Mouse (Mus musculus) intestine, postnatal 0 days (tissue): ENCODE data around the gene Psme4. TPM values are rescaled to one million over a fixed set of nuclear protein-coding genes. Genes with fewer than 3 reads are reported as not detected.

Experiments used
- ATAC-seq: fragments of 200-750 bp; cut with Nextera tagmentation; 2 replicates; pipeline ENCODE4 v1.8.0; 2017; ENCODE audit warnings: mild to moderate bottlenecking, moderate TSS enrichment, moderate library complexity
- H3K27ac ChIP-seq: fragments of 300-500 bp; sonication (generic); 2 replicates; pipeline ENCODE4 v1.5.1; 2014; ENCODE audit warnings: mild to moderate bottlenecking, low read depth, low read length, moderate library complexity
- H3K27me3 ChIP-seq: fragments of 300-500 bp; sonication (generic); replicated peaks from 2 replicates; pipeline ENCODE4 v1.6.1; 2014; ENCODE audit warnings: low read length, mixed read lengths; ENCODE audit not compliant: control insufficient read depth, insufficient read depth
- H3K36me3 ChIP-seq: fragments of 300-500 bp; sonication (generic); 2 replicates; pipeline ENCODE4 v1.6.1; 2014; ENCODE audit warnings: mild to moderate bottlenecking, moderate library complexity; ENCODE audit not compliant: control insufficient read depth, insufficient read depth
- H3K4me1 ChIP-seq: fragments of 300-500 bp; sonication (generic); replicated peaks from 2 replicates; pipeline ENCODE4 v1.6.1; 2014; ENCODE audit warnings: antibody characterized with exemption, low read length, mixed read lengths; ENCODE audit not compliant: control insufficient read depth, insufficient read depth
- H3K4me2 ChIP-seq: fragments of 300-500 bp; sonication (generic); replicated peaks from 2 replicates; pipeline ENCODE4 v1.6.1; 2014; ENCODE audit warnings: low read depth, mild to moderate bottlenecking, moderate library complexity
- H3K4me3 ChIP-seq: fragments of 300-500 bp; sonication (generic); 2 replicates; pipeline ENCODE4 v1.5.1; 2014; ENCODE audit warnings: low read depth, low read length
- H3K9ac ChIP-seq: fragments of 300-500 bp; sonication (generic); 2 replicates; pipeline ENCODE4 v1.6.1; 2014; ENCODE audit warnings: mild to moderate bottlenecking, low read depth, low read length
- H3K9me3 ChIP-seq: fragments of 300-500 bp; sonication (generic); 2 replicates; pipeline ENCODE4 v1.6.1; 2016; ENCODE audit warnings: mixed run types; ENCODE audit not compliant: control insufficient read depth
- CTCF ChIP-seq: sonication (generic); IDR thresholded peaks from 2 replicates; pipeline ENCODE4 v1.5.1; 2016; ENCODE audit warnings: low read depth, mild to moderate bottlenecking, control low read depth, antibody characterized with exemption, moderate library complexity
- WGBS: fragments of 180-500 bp; shearing (Covaris S2); extraction: QIAGEN DNeasy Blood & Tissue Kit; methylation state at CpG from one replicate; pipeline ENCODE4 v1.1.7; 2014; 5-methylcytosine and 5-hydroxymethylcytosine counted together
- polyA plus RNA-seq: library from polyadenylated mRNA; unstranded; fragments of >200 nt; fragmentation: Nextera tagmentation; extraction: Ambion mirVana; gene quantifications from 2 replicates; pipeline ENCODE4 v1.2.1, GENCODE M21; 2015

Gene Psme4
- polyA plus RNA-seq, 1 experiment from 2014 or later = 13.5 TPM

DNA sequence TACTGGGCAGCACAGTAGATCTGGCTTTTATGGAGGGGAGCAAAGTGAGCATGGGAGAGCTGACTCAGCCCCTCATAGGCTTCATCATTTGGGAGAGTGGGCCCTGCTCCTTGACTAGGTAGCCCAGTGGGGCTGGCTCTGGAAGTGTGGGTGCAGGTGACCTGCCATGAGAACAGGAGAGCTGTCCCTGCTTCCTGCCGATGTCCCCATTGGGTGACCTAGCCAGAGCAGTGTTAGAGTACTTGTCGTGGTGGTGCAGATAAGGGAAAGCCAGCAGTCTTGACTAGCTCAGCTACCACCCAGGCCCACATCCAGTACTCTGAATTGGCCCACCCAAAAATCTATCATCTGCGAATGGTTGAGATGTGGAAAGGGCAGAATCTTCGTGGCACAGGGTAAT lies 6.0 kb downstream of the Psme4 start:
- Histone ChIP-seq H3K4me1 (0 out of 2 replicates have a peak, but pooled peaks cover 3% of the 10 kb centered on the region), H3K27ac (no peak overlapping the region), H3K9ac (no peak overlapping the region), H3K4me2 (no peak overlapping the region), H3K4me3 (no peak overlapping the region), H3K27me3 (no peaks in the 10 kb centered on the region), H3K36me3 (no peaks in the 10 kb centered on the region), H3K9me3 (no peaks in the 10 kb centered on the region)
- 0 out of 2 replicates have a peak, but pooled peaks have one; percentile 16 for ATAC-seq
- TF ChIP-seq CTCF = no peak
- 57% methylated on average over 4 of the region's 4 CpGs for WGBS

DNA sequence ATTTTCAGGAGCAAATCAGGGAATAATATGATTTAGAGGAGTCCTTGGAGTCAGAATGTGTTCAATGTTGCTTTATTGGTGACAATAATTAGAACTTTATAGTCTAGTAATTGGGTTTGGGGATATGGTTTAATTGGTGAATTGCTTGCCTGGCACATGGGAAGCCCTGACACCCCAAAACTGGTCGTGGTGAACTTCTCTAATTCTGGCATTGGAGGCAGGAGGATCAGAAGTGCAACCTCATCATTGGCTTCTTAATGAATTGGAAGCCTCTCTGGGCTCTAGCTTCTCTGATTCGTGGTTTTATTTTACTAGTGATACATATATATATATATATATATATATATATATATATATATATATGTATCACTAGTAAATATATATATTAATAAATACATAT lies 9.4 kb downstream of the Psme4 start:
- Histone ChIP-seq H3K36me3 (no peaks in the 10 kb centered on the region), H3K9me3 (no peaks in the 10 kb centered on the region), H3K27me3 (no peaks in the 10 kb centered on the region), H3K4me2 (no peak overlapping the region), H3K4me1 (no peaks in the 10 kb centered on the region), H3K9ac (no peak overlapping the region), H3K4me3 (no peak overlapping the region), H3K27ac (no peak overlapping the region)
- no peak for TF ChIP-seq CTCF
- ATAC-seq = no peak
- 81% methylated on average over 2 of the region's 2 CpGs for WGBS

DNA sequence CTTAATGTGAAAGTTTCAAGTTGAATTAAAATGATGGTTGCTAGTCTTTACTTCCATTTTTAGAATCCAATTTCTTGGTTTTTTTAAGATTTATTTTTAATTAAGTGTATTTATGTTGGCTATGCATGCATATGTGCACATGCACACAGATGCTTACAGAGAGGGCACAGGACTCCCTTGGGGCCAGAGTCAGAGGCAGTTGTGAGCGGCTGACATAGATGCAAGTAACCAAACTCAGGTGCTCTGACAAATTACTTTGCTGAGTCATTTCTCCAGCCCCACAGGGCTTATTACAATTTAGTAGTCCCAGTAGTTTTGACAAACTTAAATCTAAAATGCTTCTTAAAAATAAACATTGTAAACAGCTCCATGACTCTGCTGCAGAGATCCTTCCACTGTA lies 10.1 kb downstream of the Psme4 start:
- Histone ChIP-seq H3K9ac (no peak overlapping the region), H3K36me3 (no peaks in the 10 kb centered on the region), H3K4me2 (no peak overlapping the region), H3K27me3 (no peaks in the 10 kb centered on the region), H3K27ac (no peak overlapping the region), H3K9me3 (no peaks in the 10 kb centered on the region), H3K4me1 (no peaks in the 10 kb centered on the region), H3K4me3 (no peak overlapping the region)
- ATAC-seq = no peak
- WGBS = 97% methylated on average over 1 of the region's 1 CpGs
- no peak for TF ChIP-seq CTCF

DNA sequence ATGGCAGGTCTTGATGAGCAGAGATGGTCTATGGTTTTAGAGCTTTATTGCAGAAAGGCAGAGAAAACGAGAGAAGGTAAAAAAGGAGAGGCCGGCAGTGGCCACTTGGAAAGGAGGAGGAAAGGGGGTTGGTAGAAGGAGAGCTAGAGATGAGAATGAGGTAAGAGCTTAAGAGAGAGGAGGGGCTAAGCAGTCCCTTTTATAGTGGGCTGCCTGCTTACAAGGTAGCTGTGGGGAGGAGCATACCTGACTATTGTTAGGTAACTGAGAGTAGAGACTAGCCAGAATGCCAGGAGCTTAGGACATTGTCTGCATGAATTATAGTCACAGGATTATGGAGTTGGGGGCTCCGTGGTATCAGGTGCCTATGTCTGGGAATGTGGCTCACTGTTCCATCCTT lies 14.0 kb downstream of the Psme4 start:
- no peak overlapping the region for H3K4me3 ChIP-seq
- WGBS = 49% methylated on average over 3 of the region's 3 CpGs

DNA sequence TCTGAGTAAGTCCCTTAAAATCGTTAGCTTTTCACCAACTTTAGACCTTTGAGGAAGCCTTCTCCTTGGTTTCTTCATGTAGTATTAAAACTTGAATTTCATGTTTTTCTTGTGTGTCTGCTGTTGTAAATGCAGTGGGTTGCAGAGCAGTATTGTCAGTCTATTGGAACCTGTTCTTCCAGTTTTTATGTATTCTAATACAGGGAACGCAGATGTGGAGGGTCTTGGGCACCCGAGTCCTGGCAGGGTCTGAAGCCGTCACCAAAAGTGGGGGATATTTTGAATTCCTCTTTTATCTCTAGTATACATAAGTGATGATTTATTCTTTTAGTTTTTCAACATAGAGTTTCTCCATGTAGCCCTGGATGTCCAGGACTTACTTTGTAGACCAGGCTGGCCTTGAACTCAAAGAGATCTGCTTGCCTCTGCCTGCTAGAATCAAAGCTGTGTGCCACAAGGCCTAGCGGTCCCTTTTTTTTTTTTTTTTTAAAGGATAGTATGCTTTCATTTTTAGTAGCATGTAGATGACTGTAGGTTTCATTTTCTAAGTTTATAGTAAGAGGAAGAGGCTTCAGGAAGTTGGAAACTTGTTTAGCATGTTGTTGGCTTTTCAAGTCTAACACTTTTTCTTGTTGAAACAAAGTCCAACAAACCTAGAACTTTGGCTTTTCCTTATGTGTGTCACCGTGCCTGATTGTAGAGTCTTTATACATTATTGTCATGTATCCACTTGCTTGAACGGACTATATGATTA lies 14.9 kb downstream of the Psme4 start:
- Histone ChIP-seq H3K9ac (no peak overlapping the region), H3K9me3 (no peaks in the 10 kb centered on the region), H3K4me3 (no peak overlapping the region), H3K27me3 (no peaks in the 10 kb centered on the region), H3K36me3 (no peaks in the 10 kb centered on the region), H3K4me2 (no peak overlapping the region), H3K27ac (no peak overlapping the region), H3K4me1 (no peaks in the 10 kb centered on the region)
- 50% methylated on average over 7 of the region's 7 CpGs for WGBS
- ATAC-seq = peak; percentile 66
- no peak for TF ChIP-seq CTCF

More for the DNA sequence above, 14.0 kb downstream of the Psme4 start:
- Histone ChIP-seq H3K9me3 (no peaks in the 10 kb centered on the region), H3K4me1 (no peaks in the 10 kb centered on the region), H3K4me2 (no peak overlapping the region), H3K36me3 (no peaks in the 10 kb centered on the region), H3K27ac (no peak overlapping the region), H3K27me3 (no peaks in the 10 kb centered on the region), H3K9ac (no peak overlapping the region)
- TF ChIP-seq CTCF = no peak
- no peak for ATAC-seq

- Histone ChIP-seq H3K4me2 (no peak overlapping the region), H3K4me1 (no peaks in the 10 kb centered on the region), H3K36me3 (no peaks in the 10 kb centered on the region; the same call in 1 of the 2 replicates), H3K9me3 (no peaks in the 10 kb centered on the region), H3K27me3 (no peaks in the 10 kb centered on the region), H3K4me3 (no peak overlapping the region), H3K27ac (no peak overlapping the region), H3K9ac (no peak overlapping the region)
- no peak for TF ChIP-seq CTCF
- 56% methylated on average over 7 of the region's 7 CpGs for WGBS
- ATAC-seq = no peak
Observed at GRCm38 (mm10) chr11:30792680-30793079, 21.2 kb downstream of the Psme4 start.
